Mouse (Mus musculus): ENCODE measurements around the gene Dtd2.

The Dtd2 gene

DNA sequence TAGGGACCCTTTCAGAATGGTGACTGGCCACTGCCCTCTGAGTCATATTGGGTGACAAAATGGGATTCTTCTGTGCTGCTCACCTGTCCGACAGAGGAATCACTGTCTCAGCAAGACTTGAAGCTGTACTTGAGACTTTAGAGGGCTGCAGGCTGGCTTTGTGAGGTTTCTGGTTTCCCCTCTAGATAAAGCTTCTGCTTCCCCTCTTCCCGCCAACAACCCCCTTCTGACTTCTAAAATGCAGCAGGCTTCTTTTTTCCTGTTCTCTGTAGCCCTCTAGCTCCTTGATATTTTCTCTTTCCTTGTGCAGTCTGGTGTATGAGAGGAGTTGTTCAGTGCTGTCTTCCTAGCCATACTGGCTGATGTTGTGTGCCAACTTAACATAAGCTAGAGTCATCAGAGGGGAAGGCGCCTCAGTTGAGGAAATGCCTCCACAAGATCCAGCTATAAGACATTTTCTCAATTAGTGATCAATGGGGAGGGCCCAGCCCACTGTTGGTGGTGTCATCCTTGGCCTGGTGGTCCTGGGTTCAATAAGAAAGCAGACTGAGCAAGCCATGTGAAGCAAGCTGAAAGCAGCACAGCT lies 21.0 kb downstream of the Dtd2 start:
- DNase-seq (ENCODE audit: low spot score), result no peak

DNA sequence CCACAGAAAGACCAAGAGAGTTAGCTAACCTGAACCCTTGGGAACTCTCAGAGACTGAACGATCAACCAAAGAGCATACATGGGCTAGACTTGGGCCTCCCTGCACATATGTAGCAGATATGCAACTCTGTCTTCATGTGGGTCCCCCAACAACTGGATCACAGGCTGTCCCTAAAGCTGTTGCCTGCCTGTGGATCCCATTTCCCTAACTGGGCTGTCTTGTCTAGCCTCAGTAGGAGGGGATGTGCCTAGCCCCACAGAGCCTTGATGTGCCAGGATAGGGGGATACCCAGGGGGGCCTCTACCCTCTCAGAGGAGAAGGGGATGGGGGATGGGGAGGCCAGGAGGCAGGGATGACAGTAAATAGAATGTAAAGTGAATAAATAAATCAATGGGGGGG lies 22.7 kb downstream of the Dtd2 start:
- no peak for DNase-seq (ENCODE audit: low spot score)

DNA sequence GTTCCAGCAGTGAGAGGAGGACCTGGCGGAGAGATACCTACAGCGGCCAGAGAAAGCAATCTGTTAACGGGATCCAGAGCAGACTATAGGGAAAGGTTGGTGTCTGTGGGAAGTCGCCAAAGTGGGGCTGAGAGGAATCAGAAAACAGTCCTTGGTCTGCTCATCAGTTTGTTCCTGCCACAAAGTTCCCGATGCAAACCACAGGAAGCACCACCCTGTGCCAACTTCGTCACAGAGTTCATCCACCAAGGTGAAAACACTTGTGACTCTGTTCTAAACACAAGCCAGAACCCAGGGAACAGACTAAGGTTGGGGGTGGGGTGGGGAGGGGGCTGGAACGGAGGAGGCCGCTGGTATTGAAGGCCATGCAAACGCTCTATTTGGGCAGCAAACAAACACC lies 29.8 kb downstream of the Dtd2 start:
- no peak for DNase-seq (ENCODE audit: low spot score)

DNA sequence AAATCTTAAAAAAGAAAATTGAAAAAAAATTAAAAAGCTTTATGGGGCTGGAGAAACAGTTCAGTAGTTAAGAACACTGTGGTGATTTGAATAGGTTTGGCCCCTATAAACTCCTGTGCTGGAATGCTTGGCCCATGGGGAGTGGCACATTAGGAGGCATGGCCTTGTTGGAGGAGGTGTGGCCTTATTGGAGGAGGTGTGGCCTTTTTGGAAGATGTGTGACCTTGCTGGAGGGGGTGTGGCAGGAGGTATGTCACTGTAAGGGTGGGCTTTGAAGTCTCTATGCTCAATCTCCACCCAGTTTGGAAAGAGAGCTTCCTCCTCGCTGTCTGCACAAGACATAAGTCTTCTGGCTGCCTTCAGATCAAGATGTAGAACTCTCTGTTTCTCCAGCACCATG lies 31.9 kb downstream of the Dtd2 start:
- no peak for DNase-seq (ENCODE audit: low spot score)

DNA sequence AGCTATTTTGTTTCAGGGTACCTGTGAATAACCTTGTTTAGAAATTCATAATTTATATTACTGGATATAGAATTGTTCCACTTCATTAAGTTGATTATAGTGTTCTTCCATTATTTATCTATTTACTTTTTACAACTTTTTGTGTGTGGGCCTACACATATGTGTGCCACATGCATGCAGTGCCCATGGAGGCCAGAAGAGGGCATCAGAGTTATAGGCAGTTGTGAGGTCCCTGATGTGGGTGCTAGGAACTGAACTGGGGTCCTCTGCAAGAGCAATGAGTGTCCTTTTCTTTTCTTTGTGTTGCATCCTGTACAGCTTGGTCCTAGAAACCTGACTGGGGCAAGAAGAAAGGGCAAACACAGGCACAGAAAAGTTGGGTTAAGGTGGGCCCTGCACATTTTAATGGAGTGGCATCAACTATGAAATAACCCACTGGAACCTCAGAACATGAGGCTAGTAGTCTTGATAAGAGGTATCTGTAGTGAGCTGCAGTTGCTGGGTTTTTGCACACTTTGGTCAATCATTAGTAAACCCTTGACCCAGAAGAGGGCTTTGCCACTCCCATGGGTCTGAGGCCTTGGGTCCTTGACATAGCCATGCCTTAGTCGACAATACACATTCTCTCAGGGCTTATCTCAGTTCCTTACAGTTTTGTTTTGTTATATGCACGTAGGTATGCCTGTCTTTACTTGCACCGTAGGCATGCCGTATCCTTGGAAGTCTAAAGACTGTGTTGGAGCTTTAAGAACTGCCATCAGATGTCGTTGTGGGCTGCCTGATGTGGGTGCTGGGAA lies 33.8 kb downstream of the Dtd2 start:
- DNase-seq (ENCODE audit: low spot score), result no peak

DNA sequence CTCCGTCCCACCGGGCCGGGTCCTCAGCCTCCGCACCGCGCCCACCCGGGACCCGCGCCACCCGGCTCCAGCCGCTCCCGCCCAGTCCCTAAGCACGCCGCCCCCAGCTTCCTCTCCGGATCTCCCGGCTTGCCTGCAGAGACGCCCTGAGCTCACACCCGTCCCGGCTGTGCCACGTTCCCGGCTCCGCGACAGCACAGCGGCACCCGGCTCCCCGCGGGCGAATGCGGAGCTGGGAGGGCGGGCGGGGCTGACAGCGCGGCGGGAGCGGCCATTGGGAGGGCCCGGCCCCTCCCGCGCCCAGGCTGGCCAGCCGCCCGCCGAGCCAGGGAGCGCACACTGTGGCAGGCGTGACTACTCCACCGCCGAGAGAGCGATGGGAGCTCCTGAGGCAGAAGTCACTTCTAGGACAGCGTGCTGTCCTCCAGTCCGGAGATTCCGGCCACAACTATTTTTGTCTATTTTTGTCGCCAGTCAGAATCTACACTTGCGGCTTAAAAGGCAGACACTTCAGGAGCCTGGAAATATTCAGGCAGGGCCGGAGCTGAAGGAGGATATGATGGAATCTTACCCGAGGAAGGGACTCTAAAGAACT lies 35.1 kb downstream of the Dtd2 start, which contains the start of gene Heatr5a:
Gene Heatr5a, minus strand, starts transcription at position 252 of the 595 bp plus-strand sequence.
- DNase-seq (ENCODE audit: low spot score), result peak; percentile 89

DNA sequence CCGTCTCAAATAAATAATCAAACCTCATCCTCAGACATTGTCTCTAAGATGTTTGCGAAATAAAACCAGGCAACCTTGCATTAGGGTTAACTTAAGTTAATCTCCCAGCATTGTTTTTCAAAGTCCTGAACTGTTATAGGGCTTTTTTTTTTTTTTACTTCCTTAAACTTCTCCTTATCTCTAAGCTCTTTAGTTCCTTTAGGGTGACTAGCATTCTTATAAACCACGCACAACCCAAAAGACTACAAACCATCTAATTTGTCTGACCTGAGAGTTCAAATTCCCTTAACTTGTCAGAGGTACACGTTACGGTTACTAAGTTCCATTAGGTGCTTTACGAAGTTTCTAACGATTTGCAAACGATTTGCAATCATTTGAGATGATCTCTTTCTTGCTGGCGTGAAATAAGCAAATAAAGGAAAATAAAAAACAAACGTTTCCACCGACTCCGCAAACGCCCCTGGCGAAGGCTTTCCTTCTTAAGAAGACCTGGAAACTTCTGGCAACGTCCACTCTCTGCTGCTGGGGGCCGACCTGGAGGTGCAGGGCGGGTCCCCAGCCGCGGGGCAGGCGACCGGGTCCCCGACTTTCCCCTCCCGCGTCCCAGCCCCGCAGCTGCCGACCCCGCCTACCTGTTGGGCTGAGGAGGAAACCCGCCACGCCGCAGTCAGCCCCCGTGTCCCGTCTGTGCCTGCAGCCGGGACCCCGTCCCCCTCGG lies 35.8 kb downstream of the Dtd2 start:
- no peak for DNase-seq (ENCODE audit: low spot score)

DNA sequence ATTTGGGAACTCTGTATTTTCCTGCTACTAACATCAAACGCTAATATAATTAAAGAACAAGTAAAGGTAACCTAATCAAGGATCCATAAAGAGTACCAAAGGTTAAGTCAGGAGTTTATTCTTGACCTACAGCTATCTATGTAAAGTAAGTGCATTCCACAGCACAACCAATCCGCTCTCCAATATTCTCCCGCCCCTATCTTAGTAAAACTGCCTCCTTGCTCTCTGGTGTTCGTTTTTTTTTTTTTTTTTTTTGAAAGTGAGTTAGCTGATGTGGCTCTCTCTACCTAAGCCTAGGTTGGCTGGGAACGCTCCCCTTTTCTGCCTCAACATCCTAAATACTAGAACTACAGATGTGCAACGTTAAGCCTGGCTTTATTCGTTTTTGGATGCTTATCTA lies 36.4 kb downstream of the Dtd2 start:
- no peak for DNase-seq (ENCODE audit: low spot score)

DNA sequence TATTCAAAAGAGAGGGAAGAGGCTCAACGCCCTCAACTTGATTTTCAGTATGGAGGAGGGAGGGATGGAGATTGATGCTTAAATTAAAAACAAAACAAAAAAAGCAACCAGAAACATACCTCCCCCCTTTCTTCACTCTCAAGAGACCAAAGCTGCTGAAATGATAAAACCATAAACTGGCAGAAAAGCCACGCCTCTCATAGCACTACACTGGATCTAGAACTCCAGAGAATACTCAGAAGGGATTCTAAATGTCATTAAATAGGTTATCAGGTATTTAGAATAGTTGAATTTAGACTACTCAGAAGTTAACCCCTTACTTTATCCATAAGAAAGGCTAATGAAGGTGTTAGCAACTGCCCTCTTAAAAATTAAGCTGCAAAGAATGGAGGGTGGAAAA lies 37.2 kb downstream of the Dtd2 start:
- no peak for DNase-seq (ENCODE audit: low spot score)

DNA sequence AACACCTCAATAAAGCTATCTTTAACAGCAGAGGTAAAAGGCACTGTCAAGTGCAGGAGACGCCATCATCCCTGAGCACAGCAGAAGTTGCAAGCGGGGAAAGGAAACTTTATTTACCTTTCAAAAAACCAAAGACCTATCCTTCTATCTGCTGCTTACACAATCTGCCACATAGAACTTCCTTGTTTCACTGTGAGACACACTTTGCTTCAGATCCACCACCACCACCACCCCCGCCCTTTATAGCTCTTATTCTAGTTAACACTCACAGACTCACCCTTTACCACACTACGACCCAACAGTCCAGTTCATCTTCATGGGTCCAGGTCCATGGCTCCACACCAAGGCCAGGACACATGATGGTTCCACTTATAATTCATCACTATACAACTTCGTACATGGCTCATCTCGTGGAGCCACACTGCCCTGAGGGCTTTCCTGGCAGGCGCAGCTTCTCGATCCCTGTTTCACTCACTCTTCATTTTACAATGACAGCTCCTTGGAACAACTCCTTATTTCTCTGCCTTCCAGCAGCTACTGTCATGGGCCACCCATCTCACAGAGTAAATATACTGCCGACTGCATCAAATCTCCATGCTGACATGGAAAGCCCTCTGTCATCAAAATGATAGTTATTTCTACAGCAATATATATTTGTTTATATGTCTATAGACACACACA lies 38.2 kb downstream of the Dtd2 start:
- DNase-seq (ENCODE audit: low spot score), result no peak

DNA sequence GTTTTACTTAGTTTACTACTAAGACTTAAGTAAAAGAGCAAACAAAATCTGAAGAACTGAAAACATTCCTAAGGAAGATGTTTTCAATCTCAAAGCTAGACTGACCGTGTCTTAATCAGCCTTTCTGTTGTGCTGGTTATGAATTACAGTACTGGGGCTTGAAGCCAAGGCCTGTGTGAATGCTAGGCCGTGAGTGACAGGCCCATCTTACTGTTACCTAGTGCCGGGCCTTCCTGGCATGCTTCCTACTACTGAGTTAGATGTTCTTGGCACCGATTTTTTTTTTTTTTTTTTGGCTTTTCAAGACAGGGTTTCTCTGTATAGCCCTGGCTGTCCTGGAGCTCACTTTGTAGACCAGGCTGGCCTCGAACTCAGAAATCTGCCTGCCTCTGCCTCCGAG lies 48.7 kb downstream of the Dtd2 start:
- no peak for DNase-seq (ENCODE audit: low spot score)

DNA sequence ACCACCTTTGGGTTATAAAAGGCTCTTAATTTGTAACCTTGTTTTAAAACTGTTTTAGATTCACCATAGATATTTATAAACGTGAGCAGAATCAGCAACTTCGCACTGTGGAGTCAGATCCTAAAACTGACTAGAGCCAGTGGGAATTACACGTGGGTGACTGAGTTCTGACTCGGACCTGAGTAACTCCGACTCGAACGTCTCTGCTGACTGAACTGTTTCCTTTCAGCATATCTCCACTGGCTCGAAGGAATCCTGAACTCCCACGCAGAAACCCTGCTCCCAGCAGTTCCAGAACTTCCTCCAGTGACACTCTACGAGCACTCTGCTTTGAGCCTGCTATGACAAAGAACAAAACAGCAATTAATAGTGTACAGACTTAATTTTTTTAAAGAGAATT lies 54.0 kb downstream of the Dtd2 start:
- peak; percentile 50 for DNase-seq (ENCODE audit: low spot score)

DNA sequence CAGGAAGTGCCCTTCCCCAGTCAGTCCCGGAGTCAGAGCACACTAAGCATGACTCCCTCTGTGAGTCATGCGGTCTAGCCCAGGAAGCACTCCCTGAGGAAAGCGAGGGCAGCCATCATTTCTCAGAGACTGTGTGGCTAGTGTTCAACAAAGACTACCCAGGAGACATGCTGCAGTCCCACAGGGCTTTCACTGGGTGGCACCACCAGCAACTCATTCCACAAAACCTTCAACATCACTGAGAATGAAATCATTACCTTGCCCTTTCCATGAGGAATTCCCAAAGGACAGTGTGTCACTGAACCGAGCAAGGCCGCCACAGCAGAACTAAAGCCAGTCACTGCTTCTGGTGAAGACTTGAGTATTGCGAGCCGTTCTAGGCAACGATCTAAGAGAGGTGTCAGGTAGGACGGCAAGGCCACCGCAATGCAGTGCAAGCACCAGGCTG lies 58.8 kb downstream of the Dtd2 start:
- no peak for DNase-seq (ENCODE audit: low spot score)

DNA sequence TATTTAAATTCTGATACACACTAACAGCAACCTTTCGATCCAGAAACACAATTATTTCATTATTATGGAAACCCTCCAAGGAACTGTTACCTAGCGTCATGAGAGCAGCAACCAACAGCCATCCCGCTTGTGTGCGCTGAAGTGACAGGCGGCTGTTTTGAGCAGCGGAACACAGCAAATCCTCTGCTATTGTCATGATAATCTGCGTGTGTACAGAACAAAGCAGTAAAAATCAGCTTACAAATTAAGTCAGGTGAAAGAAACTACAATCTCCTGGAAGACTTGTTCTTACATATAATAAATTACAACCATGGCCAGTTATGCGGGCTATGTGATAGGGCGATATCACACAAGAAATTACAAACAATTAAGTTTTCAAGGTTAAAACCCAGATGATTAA lies 61.0 kb downstream of the Dtd2 start:
- DNase-seq (ENCODE audit: low spot score), result no peak

DNA sequence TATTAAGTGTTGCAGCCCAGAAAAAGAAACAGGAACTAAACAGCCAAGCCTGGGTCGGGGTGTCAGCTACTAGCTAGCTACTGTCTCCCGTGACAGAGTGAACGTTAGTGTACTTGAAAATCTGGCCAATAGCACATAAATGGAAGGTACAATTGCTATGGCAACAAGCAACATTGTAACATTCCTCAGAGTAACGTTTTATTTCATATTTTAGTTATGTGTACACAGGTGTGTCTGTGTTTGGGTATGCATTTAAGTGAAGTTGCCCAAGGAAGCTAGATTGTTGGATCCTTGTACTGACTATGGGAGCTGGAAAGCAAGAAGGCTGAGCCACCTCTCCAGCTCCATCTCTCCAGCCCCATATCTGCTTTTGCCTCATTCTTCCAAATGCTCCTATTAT lies 66.5 kb downstream of the Dtd2 start:
- DNase-seq (ENCODE audit: low spot score), result no peak

Data from testis, postnatal 14 days (tissue).